Mouse (Mus musculus) 3T3-L1 (cell line): ENCODE measurements around the gene Syngr1.

Source experiments
- DNase-seq: peaks from one replicate; pipeline ENCODE4 v3.0.0-alpha.2; 2015; ENCODE audit warnings: low read depth, low spot score

Syngr1 gene

DNA sequence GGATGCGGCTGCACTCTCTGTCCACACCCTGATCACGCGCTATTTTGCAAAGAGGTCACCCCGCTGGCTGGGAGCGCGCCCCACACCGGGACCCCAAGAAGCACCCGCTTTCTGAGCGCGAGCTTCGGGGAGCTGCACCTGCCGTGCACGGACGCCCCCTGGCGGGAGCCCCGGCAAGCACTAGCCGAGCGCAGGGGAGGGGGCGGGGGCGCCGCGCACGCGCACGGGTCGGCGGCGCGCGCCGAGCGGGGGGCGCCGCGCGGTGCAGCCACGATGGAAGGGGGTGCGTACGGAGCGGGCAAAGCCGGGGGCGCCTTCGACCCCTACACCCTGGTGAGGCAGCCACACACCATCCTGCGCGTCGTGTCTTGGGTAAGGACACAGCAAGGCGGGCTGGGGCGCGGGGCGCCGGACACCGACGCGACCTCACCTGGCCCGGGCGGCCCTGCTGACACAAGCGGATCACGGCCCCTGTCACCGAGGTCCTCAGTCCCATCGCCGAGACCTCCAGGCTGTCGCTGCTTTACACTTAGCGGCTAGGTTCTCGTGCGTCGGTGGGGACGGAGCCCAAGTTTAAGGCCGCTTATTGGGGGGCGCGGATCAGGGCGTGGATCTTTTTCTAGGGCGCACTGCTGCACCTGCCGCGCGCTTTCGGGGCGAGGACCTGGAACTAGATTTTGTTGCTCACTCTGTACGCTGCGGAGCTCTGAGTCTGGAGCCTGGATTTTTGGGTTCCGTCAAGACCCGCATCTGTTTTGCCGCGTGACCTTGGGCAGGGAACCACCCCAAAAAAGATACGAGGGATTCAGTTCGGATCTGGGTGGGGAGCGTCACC lies at the start of gene Syngr1, which contains the start of gene Rpl3:
Gene Syngr1 (plus strand): TSS at position 214 of the 835 bp plus-strand sequence.
Gene Rpl3 (minus strand): TSS at position 748 of the 835 bp plus-strand sequence.
- no peak for DNase-seq

- no peak for DNase-seq
Observed at GRCm38 (mm10) chr15:80042152-80042551, 49.0 kb upstream of the Syngr1 start.

- no peak for DNase-seq
Observed at GRCm38 (mm10) chr15:80044249-80044648, 46.9 kb upstream of the Syngr1 start.

DNA sequence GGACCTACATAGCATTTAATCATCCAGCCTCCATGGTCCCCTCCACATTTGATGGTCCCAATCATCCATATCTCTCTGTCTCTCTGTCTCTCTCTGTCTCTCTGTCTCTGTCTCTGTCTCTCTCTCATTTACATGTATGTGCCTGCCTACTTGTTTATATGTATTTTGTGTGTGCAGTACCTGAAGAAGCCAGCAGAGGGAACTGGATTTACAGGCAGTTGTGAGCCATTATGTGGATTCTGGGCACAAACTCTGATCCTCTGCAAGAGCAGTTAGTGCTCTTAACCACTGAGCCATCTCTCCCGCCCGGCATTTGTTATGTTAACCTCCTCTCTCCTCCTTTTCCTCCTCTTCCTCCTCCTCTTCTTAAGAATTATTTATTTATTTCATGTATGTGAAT lies 45.4 kb upstream of the Syngr1 start:
- DNase-seq, result no peak

DNA sequence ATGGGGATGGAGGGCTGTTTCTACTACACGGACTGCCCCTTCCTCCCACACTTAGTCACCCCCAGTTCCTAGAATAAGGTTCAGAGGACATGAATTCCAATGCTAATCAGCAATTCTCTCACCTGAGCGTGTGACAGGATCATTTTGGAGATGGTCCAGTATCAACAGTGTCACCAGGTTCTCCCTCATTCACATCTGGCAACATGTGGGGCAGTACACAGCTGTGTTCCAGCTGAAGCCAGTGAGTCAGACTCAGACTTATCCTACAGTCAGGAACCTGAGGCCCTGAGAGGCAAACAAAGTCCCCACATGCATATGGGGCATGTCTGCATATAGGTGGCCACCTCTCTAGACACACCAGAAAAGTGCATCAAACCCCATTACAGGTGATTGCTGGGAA lies 43.9 kb upstream of the Syngr1 start:
- peak; percentile 56 for DNase-seq

GRCm38 (mm10) chr15:80047973-80048372 lies 43.2 kb upstream of the Syngr1 start:
- no peak for DNase-seq

DNA sequence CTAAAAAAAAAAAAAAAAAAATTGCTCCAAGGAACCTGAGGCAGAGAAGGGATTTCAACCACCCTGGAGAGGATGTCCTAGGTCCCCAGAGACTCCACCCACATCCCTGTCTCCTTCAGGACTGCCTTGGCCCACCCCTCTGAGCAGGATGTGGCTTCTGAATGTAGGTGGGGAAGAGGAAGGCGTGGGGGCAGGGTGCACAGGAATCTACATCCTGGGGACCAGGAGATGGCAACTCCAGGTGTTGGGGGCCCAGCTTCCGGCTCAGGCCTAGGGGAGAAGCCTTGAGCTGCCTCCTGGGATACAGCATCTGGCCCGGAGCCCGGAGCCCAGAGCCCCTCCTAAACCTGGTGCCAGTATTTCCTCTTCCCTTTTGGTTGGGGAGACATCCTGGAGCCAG lies 41.0 kb upstream of the Syngr1 start:
- DNase-seq, result no peak

DNA sequence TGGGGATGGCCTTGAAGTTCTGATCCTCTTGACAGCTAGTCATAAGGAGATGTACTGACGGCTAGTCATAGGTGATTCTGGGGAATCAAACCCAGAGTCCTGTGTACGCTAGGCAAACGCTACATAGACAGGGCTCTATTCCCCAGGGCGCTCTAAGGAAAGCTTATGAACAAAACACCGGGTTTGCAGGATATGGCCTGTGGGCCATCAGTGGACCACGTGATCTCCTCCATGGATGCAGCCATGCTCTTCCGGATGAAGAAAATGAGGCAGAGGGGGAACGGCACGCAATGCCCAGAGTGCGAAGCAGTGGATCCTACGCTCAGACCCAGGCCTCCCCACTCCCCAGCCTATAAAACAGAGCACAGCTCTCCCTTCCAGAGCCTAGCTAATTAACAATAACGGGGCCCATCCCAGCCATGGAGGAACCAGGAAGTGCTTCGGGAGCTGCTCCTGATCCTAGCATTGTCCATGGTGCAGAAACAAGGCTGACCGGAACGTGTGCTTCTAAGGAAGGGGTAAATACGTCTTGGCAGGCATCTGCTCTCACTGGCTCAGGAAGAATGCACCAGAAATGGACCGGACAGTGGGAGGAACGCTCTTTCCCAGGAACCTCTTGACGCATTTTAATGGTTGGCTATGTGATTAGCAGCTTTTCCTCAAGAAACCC lies 39.9 kb upstream of the Syngr1 start:
- no peak for DNase-seq

DNA sequence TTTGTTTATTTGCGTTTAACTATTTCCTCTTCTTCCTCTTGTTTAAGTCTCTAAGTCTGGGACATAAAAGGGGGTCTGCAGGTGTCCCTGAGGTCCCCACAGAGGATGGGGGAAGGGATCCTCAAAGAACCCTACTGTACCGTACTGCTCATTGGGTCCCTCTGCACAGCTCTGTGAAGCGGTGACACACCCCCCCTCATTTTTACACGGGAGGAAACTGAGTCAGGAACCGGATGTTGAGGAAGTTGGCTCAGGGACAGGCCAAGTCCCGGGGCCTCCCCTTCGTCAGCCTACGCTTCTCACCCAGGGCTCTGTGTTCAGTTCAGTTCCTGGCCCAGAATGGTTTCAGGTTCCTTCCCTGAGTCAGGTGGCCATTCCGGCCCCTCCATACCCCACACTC lies 39.4 kb upstream of the Syngr1 start:
- DNase-seq, result no peak

GRCm38 (mm10) chr15:80053381-80054033 lies 37.6 kb upstream of the Syngr1 start:
- peak; percentile 47 for DNase-seq

- peak; percentile 81 for DNase-seq
Observed at GRCm38 (mm10) chr15:80054034-80054710, 37.0 kb upstream of the Syngr1 start.

DNA sequence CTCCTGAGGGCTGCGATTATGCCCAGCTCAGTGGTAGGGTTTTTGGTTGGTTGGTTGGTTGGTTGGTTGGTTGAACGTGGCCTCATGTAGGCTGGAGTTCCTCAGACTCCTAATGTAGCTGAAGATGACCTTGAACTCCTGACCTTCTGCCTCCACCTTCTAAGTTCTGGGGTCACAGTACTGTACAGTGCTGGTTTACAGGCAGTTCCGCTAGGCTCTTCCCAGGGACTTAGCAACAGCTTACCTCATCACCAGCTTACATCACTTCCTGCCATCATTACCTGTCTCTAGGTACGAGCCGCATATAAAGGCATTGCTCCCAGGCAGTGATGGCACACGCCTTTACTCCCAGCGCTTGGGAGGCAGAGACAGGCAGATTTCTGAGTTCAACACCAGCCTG lies 33.0 kb upstream of the Syngr1 start:
- no peak for DNase-seq

- no peak for DNase-seq
Observed at GRCm38 (mm10) chr15:80059606-80060005, 31.5 kb upstream of the Syngr1 start.

GRCm38 (mm10) chr15:80060356-80061070 lies 30.6 kb upstream of the Syngr1 start:
- no peak for DNase-seq

DNA sequence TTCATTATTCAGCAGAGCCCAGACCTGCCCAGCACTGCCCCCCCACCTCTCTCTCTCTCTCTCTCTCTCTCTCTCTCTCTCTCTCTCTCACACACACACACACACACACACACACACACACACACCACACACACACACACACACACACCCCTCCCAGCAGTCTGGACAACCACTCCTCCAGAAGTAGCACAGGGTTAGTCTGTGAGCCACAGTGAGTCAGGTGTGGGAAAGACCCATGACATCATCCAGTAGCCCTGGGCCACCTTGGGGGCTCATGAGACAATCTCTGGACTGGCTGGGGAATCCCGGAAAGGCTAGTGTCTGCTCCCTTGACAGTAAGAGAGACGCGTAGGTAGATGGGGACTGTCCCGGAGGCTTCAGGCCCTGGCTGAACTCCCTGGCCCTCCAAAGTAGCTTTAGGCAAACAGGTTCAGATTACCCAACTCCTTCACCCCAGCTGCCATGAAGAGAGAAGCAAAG lies 30.0 kb upstream of the Syngr1 start:
- DNase-seq, result peak; percentile 77

DNA sequence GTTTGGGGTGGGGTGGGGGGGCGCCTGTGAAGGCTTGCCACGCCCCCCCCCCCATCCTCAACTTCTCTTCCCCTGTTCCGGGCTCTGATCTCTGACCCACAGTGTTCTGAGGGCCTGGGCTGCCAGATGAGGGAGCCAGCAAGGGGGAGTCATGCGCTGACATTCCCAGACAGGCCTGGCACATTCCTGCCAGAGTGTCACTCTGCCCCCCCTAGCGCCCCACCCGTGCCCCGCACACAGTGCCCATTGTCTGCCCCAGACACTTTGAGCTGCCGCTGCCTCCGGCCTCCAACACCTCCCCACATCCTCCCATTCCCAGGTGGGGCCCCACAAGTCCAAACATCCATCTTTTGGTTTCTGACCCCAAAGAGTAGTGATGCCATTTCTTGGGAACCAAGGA lies 28.8 kb upstream of the Syngr1 start:
- no peak for DNase-seq

DNA sequence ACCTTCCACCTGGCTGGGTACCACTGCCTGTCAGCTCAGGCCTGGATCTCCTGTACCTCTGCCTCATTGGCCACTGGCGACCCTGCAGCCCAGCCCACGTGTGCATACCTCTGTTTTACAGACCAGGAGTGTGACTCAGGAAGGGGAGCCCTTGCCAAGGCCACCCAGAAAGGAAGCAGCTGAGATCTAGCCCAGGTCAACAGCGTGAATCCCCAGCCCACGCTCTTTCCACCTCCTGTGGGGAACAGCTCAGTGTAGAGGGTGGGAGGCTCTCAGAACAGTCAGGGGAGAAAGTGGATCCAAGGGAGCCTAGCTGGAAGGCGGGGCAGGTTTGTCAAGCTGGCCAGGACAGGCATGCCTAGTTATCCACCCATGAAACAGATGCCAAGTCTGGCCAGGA lies 28.3 kb upstream of the Syngr1 start:
- DNase-seq, result peak; percentile 78

DNA sequence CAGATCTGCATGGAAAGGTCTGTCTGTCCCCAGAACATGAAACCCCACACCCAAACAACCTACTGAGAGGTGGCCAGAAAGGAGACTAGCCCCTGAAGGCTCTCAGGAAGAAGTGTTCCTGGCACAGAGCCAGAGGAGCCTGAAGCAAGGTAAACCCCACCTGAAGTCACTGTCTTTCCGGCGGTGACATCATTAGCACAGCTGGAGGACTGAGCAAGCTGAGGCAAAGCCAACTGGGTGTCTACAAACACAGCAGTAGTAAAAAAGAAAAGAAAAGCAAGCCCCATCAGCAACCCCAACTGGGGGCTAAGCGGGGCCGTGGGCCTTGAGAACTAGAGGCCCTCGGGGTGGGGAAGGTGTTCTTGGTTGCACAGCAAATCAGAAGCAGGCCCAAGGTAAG lies 26.2 kb upstream of the Syngr1 start:
- no peak for DNase-seq

- DNase-seq, result no peak
Observed at GRCm38 (mm10) chr15:80065414-80065813, 25.7 kb upstream of the Syngr1 start.

DNA sequence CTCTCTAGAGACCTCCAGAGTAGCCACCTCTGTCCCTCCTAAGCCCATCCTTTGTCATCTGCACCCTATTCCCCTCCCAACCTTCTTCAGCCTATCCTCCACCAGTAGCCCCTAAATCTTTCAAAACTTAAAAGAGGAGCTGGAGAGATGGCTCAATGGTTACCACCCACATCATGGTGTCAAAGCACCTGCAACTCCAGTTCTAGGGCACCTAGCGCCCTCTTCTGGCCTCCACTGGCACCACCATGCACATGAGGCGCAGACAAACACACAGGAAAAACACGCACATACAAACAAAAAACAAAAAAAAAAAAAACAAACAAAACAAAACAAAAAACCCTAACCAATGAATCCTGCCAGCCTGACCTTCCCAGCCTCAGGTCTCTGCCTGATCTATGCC lies 24.6 kb upstream of the Syngr1 start:
- no peak for DNase-seq

DNA sequence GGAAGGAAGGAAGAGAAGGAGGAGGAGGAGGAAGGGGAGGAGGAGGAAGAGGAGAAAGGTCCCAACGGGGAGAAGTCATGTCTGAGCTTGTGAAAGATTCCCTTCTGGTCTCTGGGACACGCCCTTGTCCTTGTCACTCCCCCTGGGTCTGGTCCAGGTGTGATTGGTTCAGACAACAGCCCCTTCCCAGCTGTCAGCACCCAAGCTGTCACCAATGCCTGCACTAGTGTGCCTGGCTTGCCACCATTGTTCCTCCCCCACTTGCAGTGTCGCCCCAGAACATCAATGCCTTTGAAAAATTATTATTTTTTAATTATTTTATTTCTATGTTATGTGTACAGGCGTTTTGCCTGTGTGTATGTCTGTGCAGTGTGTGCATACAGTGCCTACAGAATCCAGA lies 22.0 kb upstream of the Syngr1 start:
- no peak for DNase-seq
